Mouse (Mus musculus) C2C12 (cell line): ENCODE measurements around the gene Hspb8.

Source experiments
- CEBPB ChIP-seq: IDR thresholded peaks from one replicate; pipeline ENCODE4 v1.6.1; 2011; ENCODE audit warnings: low read depth, mild to moderate bottlenecking, control low read depth, moderate library complexity
- CTCF ChIP-seq: IDR thresholded peaks from one replicate; pipeline ENCODE4 v1.5.1; 2011; ENCODE audit not compliant: control insufficient read depth, insufficient read depth, insufficient read length
- MAX ChIP-seq: IDR thresholded peaks from one replicate; pipeline ENCODE4 v1.6.1; 2011; ENCODE audit warnings: mild to moderate bottlenecking, control low read depth
- MYOD1 ChIP-seq: IDR thresholded peaks from one replicate; pipeline ENCODE4 v1.6.1; 2011; ENCODE audit warnings: low read depth; ENCODE audit not compliant: control insufficient read depth, insufficient read length
- MYOG ChIP-seq: IDR thresholded peaks from one replicate; pipeline ENCODE4 v1.6.1; 2011; ENCODE audit not compliant: control insufficient read depth, insufficient read length; ENCODE audit errors: extremely low read depth

DNA sequence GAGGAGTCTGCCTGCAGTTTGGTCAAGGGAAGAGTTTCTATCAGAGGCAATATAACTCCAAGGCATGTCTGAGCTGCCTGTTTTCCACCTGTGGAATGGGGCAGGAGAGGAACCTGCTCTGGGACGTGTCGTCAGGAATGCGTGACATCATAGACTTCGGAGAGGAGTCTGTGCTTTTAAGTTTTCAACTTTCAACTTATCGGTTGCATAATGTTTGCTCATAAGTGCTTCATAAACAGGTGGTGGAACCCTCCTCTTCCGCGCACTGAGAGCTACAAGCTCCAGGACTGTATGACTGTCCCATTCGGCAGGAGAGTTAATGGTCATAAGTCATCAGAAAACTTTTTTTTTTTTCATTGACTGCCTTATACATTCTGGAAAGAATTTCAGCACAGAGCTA lies 1.1 kb upstream of the Hspb8 start:
- TF ChIP-seq CTCF = no peak
- TF ChIP-seq MAX = no peak
- no peak for TF ChIP-seq MYOG
- TF ChIP-seq MYOD1 = no peak
- TF ChIP-seq CEBPB = no peak
